Mouse (Mus musculus): ENCODE results near the gene Rnaset2a. TPM values are rescaled to one million over a fixed set of nuclear protein-coding genes. Genes with fewer than 3 reads are reported as not detected.
A peak's percentile ranks its signal among the peaks of the same experiment; 100 is the strongest.
"Not testable (repeated sequence)": the region's sequence is repeated elsewhere in the genome, so short reads cannot be mapped to it uniquely, and the experiment has no call there.

Rnaset2a gene
- polyA plus RNA-seq (2012; rRNA removed) = 18.3 and 19.1 TPM in 2 replicates

DNA sequence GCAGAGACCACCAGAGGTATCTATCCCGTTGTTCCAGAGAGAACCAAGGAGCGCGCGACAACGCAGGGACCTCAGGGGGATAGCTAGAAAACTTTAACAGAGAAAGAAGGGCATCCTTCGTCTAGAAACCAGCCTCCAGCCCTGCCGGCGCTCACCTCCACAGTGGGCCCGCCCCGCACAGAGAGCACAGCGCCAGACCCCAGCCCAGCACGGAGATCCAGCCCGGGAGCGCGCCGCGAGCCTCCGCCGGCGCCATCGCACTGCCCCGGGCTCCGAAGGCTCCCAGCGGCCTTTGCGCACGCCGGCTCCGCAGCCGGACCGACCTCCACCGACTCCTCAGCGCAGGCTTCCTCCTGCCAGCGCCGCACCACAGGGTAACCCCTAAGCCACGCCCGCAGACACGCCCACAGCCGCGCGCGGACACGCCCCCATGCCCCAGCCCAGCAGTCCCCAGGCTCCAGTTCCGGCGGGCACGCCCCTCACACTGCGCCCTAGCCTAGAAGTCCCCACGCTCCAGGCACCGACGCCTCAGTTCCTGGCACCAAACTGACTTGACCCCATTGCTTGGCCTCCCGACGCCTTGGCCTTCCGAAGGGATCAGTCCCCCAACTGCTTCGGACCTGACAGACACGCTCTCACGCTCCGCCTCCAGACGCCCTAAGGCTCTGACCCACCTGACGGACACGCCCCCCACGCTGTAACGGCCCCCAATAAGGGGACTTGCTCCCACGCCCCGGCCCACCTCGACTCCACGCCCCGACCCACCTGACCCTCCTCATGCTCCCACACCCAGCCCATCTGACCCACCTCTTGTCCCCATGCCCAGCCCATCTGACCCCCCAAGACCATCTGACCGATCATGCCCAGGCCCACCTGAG is at the start of gene Rnaset2a, which contains the start of gene Gm49673:
Gene Rnaset2a, minus strand, starts transcription at position 659 of the 878 bp plus-strand sequence.
Gene Gm49673, minus strand, starts transcription at position 350 of the 878 bp plus-strand sequence.
- not testable (repeated sequence) for H3K27me3 ChIP-seq (ENCODE audit: control insufficient read depth, insufficient read depth, low read length); H3K36me3 ChIP-seq (ENCODE audit: control insufficient read depth, insufficient read depth, low read length); H3K4me1 ChIP-seq (ENCODE audit: control insufficient read depth, insufficient read depth, low read length)
- TF ChIP-seq POLR2A (IDR thresholded peaks at IDR 0.05; ENCODE audit: control insufficient read depth, low read depth, low read length) = peak; percentile 42; the same call in 1 of the 2 replicates
- Histone ChIP-seq H3K27ac (ENCODE audit: control insufficient read depth, insufficient read depth, low read depth, low read length) (peak within 1 kb of the TSS; percentile 49; the same call in 1 of the 2 replicates), H3K4me3 (ENCODE audit: control insufficient read depth, low read depth, low read length) (peak within 1 kb of the TSS; percentile 81)

DNA sequence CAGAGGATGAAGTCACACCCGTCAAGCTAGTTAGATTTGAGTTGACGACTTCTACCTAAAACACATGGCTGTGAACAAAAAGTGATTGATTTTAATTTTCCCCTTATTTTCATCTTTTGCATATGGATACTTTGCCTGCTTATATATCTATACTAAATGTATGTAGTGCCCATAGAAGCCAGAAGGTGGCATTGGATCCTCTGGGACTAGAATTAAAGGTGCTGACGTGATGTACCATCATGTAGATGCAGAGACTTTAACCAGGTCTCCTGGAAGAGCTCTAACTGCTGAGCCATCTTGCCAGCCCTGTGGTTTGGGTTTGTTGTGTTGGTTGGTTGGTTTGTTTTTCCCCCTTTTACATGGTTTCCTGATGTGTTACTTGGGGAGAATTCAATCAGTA is 49.8 kb upstream of the Rnaset2a start:
- TF ChIP-seq POLR2A (IDR thresholded peaks at IDR 0.05; ENCODE audit: control insufficient read depth, low read depth, low read length) = no peak
- TF ChIP-seq CTCF (IDR thresholded peaks at IDR 0.05; ENCODE audit: control insufficient read depth, insufficient read depth, insufficient replicate concordance, low read depth, low read length) = no peak
- no peak overlapping the region for H3K27ac ChIP-seq (ENCODE audit: control insufficient read depth, insufficient read depth, low read depth, low read length)
- H3K36me3 ChIP-seq (ENCODE audit: control insufficient read depth, insufficient read depth, low read length) = no peaks in the 10 kb centered on the region; the same call in 1 of the 2 replicates
- no peaks in the 10 kb centered on the region for H3K27me3 ChIP-seq (ENCODE audit: control insufficient read depth, insufficient read depth, low read length)
- H3K4me3 ChIP-seq (ENCODE audit: control insufficient read depth, low read depth, low read length) = no peak overlapping the region
- no peaks in the 10 kb centered on the region for H3K4me1 ChIP-seq (ENCODE audit: control insufficient read depth, insufficient read depth, low read length)

DNA sequence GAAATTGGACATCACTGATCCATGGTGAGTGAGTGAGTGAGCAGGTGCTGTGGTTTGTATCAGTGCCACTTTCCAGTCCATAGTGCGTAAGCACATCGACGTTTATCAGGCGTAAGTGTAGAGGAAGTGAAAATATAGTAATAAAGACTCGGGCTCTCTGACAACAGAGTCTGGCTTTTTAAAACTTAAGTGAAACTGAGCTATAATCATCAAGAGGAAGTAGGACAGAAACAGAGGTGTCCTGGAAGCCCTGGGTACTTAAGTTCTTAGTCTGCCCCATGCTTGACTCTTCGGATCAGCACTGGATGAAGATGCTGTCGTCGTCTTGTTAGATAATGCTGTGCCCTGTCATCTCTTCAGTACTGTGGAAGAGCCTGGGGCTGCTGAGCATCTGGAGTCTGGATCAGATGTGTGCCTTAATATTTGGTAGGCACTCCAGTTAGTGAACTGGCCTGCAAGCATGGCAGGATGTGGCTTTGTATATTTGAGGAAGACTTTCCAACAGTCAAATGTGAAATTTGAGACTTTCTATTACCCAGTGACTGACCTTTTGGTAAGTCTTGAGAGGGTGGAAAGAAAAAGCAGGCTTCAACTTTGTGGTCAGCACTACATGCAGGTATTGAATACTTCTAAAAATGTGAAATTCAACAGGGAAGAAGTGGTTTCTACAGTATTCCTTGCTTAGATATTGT is 47.9 kb upstream of the Rnaset2a start:
- H3K36me3 ChIP-seq (ENCODE audit: control insufficient read depth, insufficient read depth, low read length) = peaks cover 5% of the 10 kb centered on the region; the same call in 1 of the 2 replicates
- no peaks in the 10 kb centered on the region for H3K27me3 ChIP-seq (ENCODE audit: control insufficient read depth, insufficient read depth, low read length)
- H3K4me3 ChIP-seq (ENCODE audit: control insufficient read depth, low read depth, low read length) = no peak overlapping the region
- TF ChIP-seq CTCF (IDR thresholded peaks at IDR 0.05; ENCODE audit: control insufficient read depth, insufficient read depth, insufficient replicate concordance, low read depth, low read length) (no peak), POLR2A (IDR thresholded peaks at IDR 0.05; ENCODE audit: control insufficient read depth, low read depth, low read length) (no peak)
- H3K27ac ChIP-seq (ENCODE audit: control insufficient read depth, insufficient read depth, low read depth, low read length) = no peak overlapping the region
- no peaks in the 10 kb centered on the region for H3K4me1 ChIP-seq (ENCODE audit: control insufficient read depth, insufficient read depth, low read length)

DNA sequence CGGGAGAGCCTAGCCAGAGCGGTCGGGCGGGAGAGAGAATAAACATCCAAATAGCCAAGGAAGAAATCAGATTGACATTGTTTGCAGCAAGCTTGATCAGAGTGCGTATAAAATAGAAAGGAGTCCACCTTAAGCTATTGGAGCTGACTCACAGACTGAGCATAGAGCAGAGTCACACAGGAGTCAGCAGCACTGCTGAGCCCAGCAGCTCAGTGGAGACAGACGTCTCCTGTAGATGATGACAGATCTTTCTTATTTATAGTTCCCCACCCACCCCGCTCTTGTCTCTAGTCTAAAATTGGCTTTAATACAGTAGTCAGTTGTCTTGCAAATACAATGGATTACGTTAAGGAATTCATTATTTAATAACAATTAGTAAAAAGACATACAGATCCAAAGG is 45.8 kb upstream of the Rnaset2a start:
- Histone ChIP-seq H3K4me3 (ENCODE audit: control insufficient read depth, low read depth, low read length) (no peak overlapping the region), H3K27ac (ENCODE audit: control insufficient read depth, insufficient read depth, low read depth, low read length) (no peak overlapping the region), H3K27me3 (ENCODE audit: control insufficient read depth, insufficient read depth, low read length) (no peaks in the 10 kb centered on the region), H3K36me3 (ENCODE audit: control insufficient read depth, insufficient read depth, low read length) (peaks cover 7% of the 10 kb centered on the region), H3K4me1 (ENCODE audit: control insufficient read depth, insufficient read depth, low read length) (no peaks in the 10 kb centered on the region)
- TF ChIP-seq POLR2A (IDR thresholded peaks at IDR 0.05; ENCODE audit: control insufficient read depth, low read depth, low read length) (no peak), CTCF (IDR thresholded peaks at IDR 0.05; ENCODE audit: control insufficient read depth, insufficient read depth, insufficient replicate concordance, low read depth, low read length) (no peak)

DNA sequence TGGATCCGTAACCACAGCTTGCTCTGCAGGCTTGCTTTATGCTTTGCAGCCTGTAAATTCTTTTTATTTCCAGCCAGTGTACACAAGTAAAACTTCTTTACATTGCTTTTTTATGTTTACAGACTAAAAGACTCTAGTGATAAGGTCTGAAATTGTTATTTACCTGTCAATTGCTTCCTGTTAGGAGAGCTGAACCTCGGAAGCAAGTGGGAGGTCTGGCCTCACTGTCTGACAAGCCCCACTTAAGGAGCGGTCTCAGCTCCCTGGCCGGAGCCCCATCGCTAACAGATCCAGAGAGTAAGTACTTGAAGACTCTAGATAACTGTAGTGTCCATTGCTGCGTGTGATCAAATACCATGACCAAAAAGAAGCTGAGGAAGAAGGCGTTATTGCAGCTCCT is 36.3 kb upstream of the Rnaset2a start:
- Histone ChIP-seq H3K4me1 (ENCODE audit: control insufficient read depth, insufficient read depth, low read length) (no peaks in the 10 kb centered on the region), H3K27ac (ENCODE audit: control insufficient read depth, insufficient read depth, low read depth, low read length) (no peak overlapping the region), H3K27me3 (ENCODE audit: control insufficient read depth, insufficient read depth, low read length) (no peaks in the 10 kb centered on the region), H3K36me3 (ENCODE audit: control insufficient read depth, insufficient read depth, low read length) (peaks cover 11% of the 10 kb centered on the region), H3K4me3 (ENCODE audit: control insufficient read depth, low read depth, low read length) (no peak overlapping the region)
- no peak for TF ChIP-seq POLR2A (IDR thresholded peaks at IDR 0.05; ENCODE audit: control insufficient read depth, low read depth, low read length)
- TF ChIP-seq CTCF (IDR thresholded peaks at IDR 0.05; ENCODE audit: control insufficient read depth, insufficient read depth, insufficient replicate concordance, low read depth, low read length) = no peak

DNA sequence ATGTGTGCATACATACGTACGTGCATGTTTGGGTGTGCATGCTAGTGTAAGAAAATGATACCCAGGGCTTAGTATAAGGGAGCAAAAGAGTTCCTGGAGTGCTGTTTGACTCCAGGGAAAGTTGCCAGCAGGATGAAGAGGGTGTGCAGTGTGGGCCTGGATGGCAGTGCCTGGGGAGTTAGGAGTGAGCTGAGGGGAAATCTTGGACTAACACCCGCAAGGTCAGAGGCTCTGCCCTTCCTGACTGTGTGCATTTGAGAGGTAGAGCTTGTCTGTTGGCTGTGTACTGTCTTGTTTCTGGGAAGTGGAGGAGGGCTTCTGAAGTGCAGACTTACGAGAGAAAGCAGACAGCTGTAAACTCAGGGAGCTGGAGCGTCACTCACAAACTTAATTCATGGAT is 35.9 kb upstream of the Rnaset2a start:
- Histone ChIP-seq H3K4me3 (ENCODE audit: control insufficient read depth, low read depth, low read length) (no peak overlapping the region), H3K4me1 (ENCODE audit: control insufficient read depth, insufficient read depth, low read length) (no peaks in the 10 kb centered on the region), H3K27me3 (ENCODE audit: control insufficient read depth, insufficient read depth, low read length) (no peaks in the 10 kb centered on the region), H3K27ac (ENCODE audit: control insufficient read depth, insufficient read depth, low read depth, low read length) (no peak overlapping the region), H3K36me3 (ENCODE audit: control insufficient read depth, insufficient read depth, low read length) (peaks cover 11% of the 10 kb centered on the region)
- no peak for TF ChIP-seq CTCF (IDR thresholded peaks at IDR 0.05; ENCODE audit: control insufficient read depth, insufficient read depth, insufficient replicate concordance, low read depth, low read length)
- no peak for TF ChIP-seq POLR2A (IDR thresholded peaks at IDR 0.05; ENCODE audit: control insufficient read depth, low read depth, low read length)

DNA sequence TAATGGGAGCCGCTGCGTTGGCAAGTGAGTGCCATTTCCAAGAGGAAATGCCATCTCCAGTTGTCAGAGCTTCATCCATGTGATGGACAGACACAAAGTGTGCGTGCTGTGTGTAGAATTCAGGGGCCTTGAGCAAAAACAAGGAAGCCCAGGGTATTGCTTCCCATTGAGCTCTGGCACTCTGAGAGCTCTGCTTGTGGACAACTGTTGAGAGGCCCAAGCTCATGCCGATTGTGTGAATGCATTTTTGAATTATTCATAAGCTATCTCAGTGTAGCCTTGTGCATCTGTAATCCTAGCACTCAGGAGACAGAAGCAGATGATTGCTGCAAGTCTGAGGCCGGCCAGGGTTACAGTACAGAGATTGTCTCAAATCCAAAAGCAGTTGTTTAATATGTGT is 29.2 kb upstream of the Rnaset2a start:
- Histone ChIP-seq H3K27ac (ENCODE audit: control insufficient read depth, insufficient read depth, low read depth, low read length) (no peak overlapping the region), H3K36me3 (ENCODE audit: control insufficient read depth, insufficient read depth, low read length) (peaks cover 14% of the 10 kb centered on the region), H3K4me1 (ENCODE audit: control insufficient read depth, insufficient read depth, low read length) (no peaks in the 10 kb centered on the region), H3K27me3 (ENCODE audit: control insufficient read depth, insufficient read depth, low read length) (no peaks in the 10 kb centered on the region), H3K4me3 (ENCODE audit: control insufficient read depth, low read depth, low read length) (no peak overlapping the region)
- TF ChIP-seq POLR2A (IDR thresholded peaks at IDR 0.05; ENCODE audit: control insufficient read depth, low read depth, low read length) (no peak), CTCF (IDR thresholded peaks at IDR 0.05; ENCODE audit: control insufficient read depth, insufficient read depth, insufficient replicate concordance, low read depth, low read length) (no peak)
